Comparison of ENCODE assay signal across 29 mouse cellular contexts in genomic region chr15:27083596-27083995, GRCm38 (mm10).
DNase-seq lines count a peak whose midpoint lies in the region; ATAC-seq and TF ChIP-seq lines count a peak whose summit lies in the region.
"Had no signal": no experiment of that assay in that cellular context is flagged by ENCODE, and none has a peak within 500 bp of the region (broad histone marks: within the 10 kb centered on the region; RNA-seq: fewer than 3 reads in every experiment).

No protein-coding gene starts in this region.

- no peak overlapping the region for H3K4me2 ChIP-seq in forebrain, embryonic 16.5 days (ENCODE audit: low read length)
- H3K4me2 ChIP-seq in forebrain, embryonic 11.5 days (ENCODE audit: low read depth, low read length, severe bottlenecking): no peak overlapping the region
- no peak overlapping the region for H3K4me2 ChIP-seq in hindbrain, embryonic 16.5 days (ENCODE audit: low read length)
- no peak overlapping the region for H3K4me2 ChIP-seq in hindbrain, embryonic 14.5 days (replicated peaks)
- H3K4me2 ChIP-seq in midbrain, postnatal 0 days (ENCODE audit: low read depth, low read length, poor library complexity, severe bottlenecking): no peak overlapping the region
- no peak overlapping the region for H3K4me2 ChIP-seq in midbrain, embryonic 16.5 days (ENCODE audit: low read length)
- H3K4me2 ChIP-seq: embryonic facial prominence, embryonic 13.5 days; forebrain, embryonic 13.5 days; heart, embryonic 12.5 days; heart, embryonic 15.5 days; hindbrain, embryonic 12.5 days; intestine, embryonic 15.5 days had no signal

- no peaks in the 10 kb centered on the region for H3K27me3 ChIP-seq in forebrain, embryonic 16.5 days (replicated peaks; ENCODE audit: control insufficient read depth, insufficient read depth, low read length)
- H3K27me3 ChIP-seq in forebrain, embryonic 11.5 days (ENCODE audit: control insufficient read depth, insufficient read depth, low read length): no peaks in the 10 kb centered on the region
- H3K27me3 ChIP-seq in hindbrain, embryonic 16.5 days (replicated peaks; ENCODE audit: control insufficient read depth, insufficient read depth, low read length): no peaks in the 10 kb centered on the region
- H3K27me3 ChIP-seq in hindbrain, embryonic 14.5 days (ENCODE audit: control insufficient read depth, insufficient read depth, low read length): no peaks in the 10 kb centered on the region
- H3K27me3 ChIP-seq in midbrain, postnatal 0 days (ENCODE audit: insufficient read depth, low read length): no peaks in the 10 kb centered on the region
- no peaks in the 10 kb centered on the region for H3K27me3 ChIP-seq in midbrain, embryonic 16.5 days (ENCODE audit: control insufficient read depth, insufficient read depth, low read depth, low read length)
- H3K27me3 ChIP-seq: embryonic facial prominence, embryonic 13.5 days; forebrain, embryonic 13.5 days; heart, embryonic 12.5 days; heart, embryonic 15.5 days; hindbrain, embryonic 12.5 days; intestine, embryonic 15.5 days; Patski had no signal

- no peak overlapping the region for H3K27ac ChIP-seq in forebrain, embryonic 16.5 days (ENCODE audit: low read length)
- H3K27ac ChIP-seq in forebrain, embryonic 11.5 days (ENCODE audit: low read depth, low read length): no peak overlapping the region
- H3K27ac ChIP-seq in hindbrain, embryonic 16.5 days (ENCODE audit: low read depth, low read length): no peak overlapping the region
- no peak overlapping the region for H3K27ac ChIP-seq in hindbrain, embryonic 14.5 days
- H3K27ac ChIP-seq in midbrain, postnatal 0 days (ENCODE audit: low read depth, low read length): no peak overlapping the region
- H3K27ac ChIP-seq in midbrain, embryonic 16.5 days (ENCODE audit: low read length): no peak overlapping the region
- H3K27ac ChIP-seq: embryonic facial prominence, embryonic 10.5 days; embryonic facial prominence, embryonic 13.5 days; forebrain, embryonic 13.5 days; heart, embryonic 15.5 days; hindbrain, embryonic 12.5 days; intestine, embryonic 15.5 days had no signal

- H3K4me1 ChIP-seq in forebrain, embryonic 16.5 days (replicated peaks; ENCODE audit: control insufficient read depth, insufficient read depth, low read length): no peaks in the 10 kb centered on the region
- no peaks in the 10 kb centered on the region for H3K4me1 ChIP-seq in forebrain, embryonic 11.5 days (replicated peaks; ENCODE audit: control insufficient read depth, insufficient read depth, low read length)
- H3K4me1 ChIP-seq in hindbrain, embryonic 16.5 days (ENCODE audit: control insufficient read depth, insufficient read depth, low read depth, low read length): no peaks in the 10 kb centered on the region
- no peaks in the 10 kb centered on the region for H3K4me1 ChIP-seq in hindbrain, embryonic 14.5 days (replicated peaks; ENCODE audit: control insufficient read depth, insufficient read depth, low read length)
- H3K4me1 ChIP-seq in midbrain, postnatal 0 days (ENCODE audit: insufficient read depth, low read length): no peaks in the 10 kb centered on the region
- no peaks in the 10 kb centered on the region for H3K4me1 ChIP-seq in midbrain, embryonic 16.5 days (ENCODE audit: control insufficient read depth, insufficient read depth, low read length)
- H3K4me1 ChIP-seq: embryonic facial prominence, embryonic 10.5 days; heart, embryonic 12.5 days; heart, embryonic 15.5 days; hindbrain, embryonic 12.5 days; intestine, embryonic 15.5 days had no signal

- 42% methylated on average over 6 of the region's 6 CpGs for WGBS in forebrain, embryonic 16.5 days
- WGBS in forebrain, embryonic 11.5 days: 60% methylated on average over 6 of the region's 6 CpGs
- 56% methylated on average over 6 of the region's 6 CpGs for WGBS in hindbrain, embryonic 16.5 days
- WGBS in hindbrain, embryonic 14.5 days: 63% methylated on average over 6 of the region's 6 CpGs
- WGBS in midbrain, postnatal 0 days: 56% methylated on average over 6 of the region's 6 CpGs
- 61% methylated on average over 6 of the region's 6 CpGs for WGBS in midbrain, embryonic 16.5 days

- peak; percentile 35 to 55 for DNase-seq in cerebellum, postnatal 10 days
- no peak for DNase-seq in cerebellum, adult 9-11 months
- no peak for DNase-seq in forebrain, embryonic 11.5 days (ENCODE audit: low spot score)
- no peak for DNase-seq in hindbrain, embryonic 14.5 days (ENCODE audit: low spot score)
- peak; percentile 40 for DNase-seq in midbrain, postnatal 0 days (ENCODE audit: low spot score)
- DNase-seq: adrenal gland, postnatal 10 days; adrenal gland, postnatal 36 days; cerebellum, adult 11-12 months; cerebellum, adult 8-10 months; cerebellum, postnatal 36 days; embryo, embryonic 11 days; gastrocnemius, postnatal 10 days; gastrocnemius, postnatal 36 days; heart, postnatal 10 days; heart, postnatal 36 days; kidney, adult 11 months; kidney, adult 8-10 months had no signal

- peak; percentile 31; the same call in 1 of the 2 replicates for ATAC-seq in forebrain, embryonic 16.5 days
- ATAC-seq in forebrain, embryonic 11.5 days (replicated peaks; ENCODE audit: low FRiP score): no peak
- ATAC-seq in hindbrain, embryonic 16.5 days: peak; percentile 72
- no peak for ATAC-seq in hindbrain, embryonic 14.5 days (ENCODE audit: low FRiP score)
- ATAC-seq in midbrain, postnatal 0 days (ENCODE audit: low FRiP score): no peak
- no peak for ATAC-seq in midbrain, embryonic 16.5 days
- ATAC-seq: forebrain, embryonic 13.5 days; intestine, embryonic 15.5 days; Patski had no signal

- TF ChIP-seq CTCF in midbrain, postnatal 0 days (IDR thresholded peaks at IDR 0.05): no peak

- H3K36me3 ChIP-seq in forebrain, embryonic 16.5 days (ENCODE audit: control insufficient read depth, insufficient read depth): no peaks in the 10 kb centered on the region
- H3K36me3 ChIP-seq in forebrain, embryonic 11.5 days (ENCODE audit: control insufficient read depth, insufficient read depth, low read length): no peaks in the 10 kb centered on the region
- H3K36me3 ChIP-seq in hindbrain, embryonic 16.5 days (ENCODE audit: control insufficient read depth, insufficient read depth, low read length): no peaks in the 10 kb centered on the region
- H3K36me3 ChIP-seq in hindbrain, embryonic 14.5 days (replicated peaks; ENCODE audit: control insufficient read depth, insufficient read depth): no peaks in the 10 kb centered on the region
- no peaks in the 10 kb centered on the region for H3K36me3 ChIP-seq in midbrain, postnatal 0 days (ENCODE audit: insufficient read depth, low read length)
- H3K36me3 ChIP-seq in midbrain, embryonic 16.5 days (ENCODE audit: control insufficient read depth, insufficient read depth, low read length): no peaks in the 10 kb centered on the region
- H3K36me3 ChIP-seq: embryonic facial prominence, embryonic 10.5 days; embryonic facial prominence, embryonic 13.5 days; heart, embryonic 12.5 days; heart, embryonic 15.5 days; hindbrain, embryonic 12.5 days; intestine, embryonic 15.5 days had no signal

- no peaks in the 10 kb centered on the region for H3K9me3 ChIP-seq in forebrain, embryonic 16.5 days (ENCODE audit: control insufficient read depth, low read length)
- H3K9me3 ChIP-seq in forebrain, embryonic 11.5 days (ENCODE audit: control insufficient read depth, low read length): no peaks in the 10 kb centered on the region
- no peaks in the 10 kb centered on the region for H3K9me3 ChIP-seq in hindbrain, embryonic 16.5 days (ENCODE audit: control insufficient read depth, low read length)
- no peaks in the 10 kb centered on the region for H3K9me3 ChIP-seq in hindbrain, embryonic 14.5 days (ENCODE audit: control insufficient read depth, low read length)
- no peaks in the 10 kb centered on the region for H3K9me3 ChIP-seq in midbrain, postnatal 0 days (ENCODE audit: low read length)
- H3K9me3 ChIP-seq in midbrain, embryonic 16.5 days (replicated peaks; ENCODE audit: control insufficient read depth, low read length, poor library complexity, severe bottlenecking): no peaks in the 10 kb centered on the region
- H3K9me3 ChIP-seq: embryonic facial prominence, embryonic 10.5 days; embryonic facial prominence, embryonic 13.5 days; forebrain, embryonic 13.5 days; heart, embryonic 12.5 days; heart, embryonic 15.5 days; hindbrain, embryonic 12.5 days; intestine, embryonic 15.5 days had no signal

- H3K4me3 ChIP-seq in forebrain, embryonic 16.5 days (replicated peaks; ENCODE audit: low read length): no peak overlapping the region
- no peak overlapping the region for H3K4me3 ChIP-seq in forebrain, embryonic 11.5 days (ENCODE audit: low read depth, low read length)
- no peak overlapping the region for H3K4me3 ChIP-seq in hindbrain, embryonic 16.5 days (ENCODE audit: low read length)
- no peak overlapping the region for H3K4me3 ChIP-seq in hindbrain, embryonic 14.5 days (replicated peaks; ENCODE audit: low read length)
- H3K4me3 ChIP-seq in midbrain, postnatal 0 days (ENCODE audit: low read depth, low read length): no peak overlapping the region
- H3K4me3 ChIP-seq in midbrain, embryonic 16.5 days (ENCODE audit: low read depth, low read length): no peak overlapping the region
- H3K4me3 ChIP-seq: embryonic facial prominence, embryonic 10.5 days; embryonic facial prominence, embryonic 13.5 days; erythroblast, embryonic 14.5 days; forebrain, embryonic 13.5 days; heart, embryonic 12.5 days; heart, embryonic 15.5 days; hindbrain, embryonic 12.5 days; intestine, embryonic 15.5 days had no signal

- H3K9ac ChIP-seq in forebrain, embryonic 16.5 days (replicated peaks; ENCODE audit: low read depth, low read length): no peak overlapping the region
- no peak overlapping the region for H3K9ac ChIP-seq in forebrain, embryonic 11.5 days (ENCODE audit: low read length)
- no peak overlapping the region for H3K9ac ChIP-seq in hindbrain, embryonic 16.5 days (ENCODE audit: low read depth, low read length)
- H3K9ac ChIP-seq in hindbrain, embryonic 14.5 days: no peak overlapping the region
- H3K9ac ChIP-seq in midbrain, postnatal 0 days (replicated peaks; ENCODE audit: low read length, poor library complexity, severe bottlenecking): no peak overlapping the region
- no peak overlapping the region for H3K9ac ChIP-seq in midbrain, embryonic 16.5 days (ENCODE audit: low read depth, low read length)
- H3K9ac ChIP-seq: embryonic facial prominence, embryonic 13.5 days; forebrain, embryonic 13.5 days; heart, embryonic 12.5 days; heart, embryonic 15.5 days; hindbrain, embryonic 12.5 days; intestine, embryonic 15.5 days had no signal

Comparison
In these comparisons a context has a peak if more than half of its experiments do, and no peak if none do; other contexts are left out.
1. DNase-seq: peak in cerebellum, postnatal 10 days (2 of 2) and midbrain, postnatal 0 days (single experiment); none in cerebellum, adult 9-11 months (single experiment), forebrain, embryonic 11.5 days (single experiment) and hindbrain, embryonic 14.5 days (single experiment).
2. ATAC-seq: peak in forebrain, embryonic 16.5 days (single experiment) and hindbrain, embryonic 16.5 days (single experiment); none in forebrain, embryonic 11.5 days (single experiment), hindbrain, embryonic 14.5 days (single experiment), midbrain, postnatal 0 days (single experiment) and midbrain, embryonic 16.5 days (single experiment).